33 mouse cellular contexts compared by ENCODE assay signal in the genomic region with DNA sequence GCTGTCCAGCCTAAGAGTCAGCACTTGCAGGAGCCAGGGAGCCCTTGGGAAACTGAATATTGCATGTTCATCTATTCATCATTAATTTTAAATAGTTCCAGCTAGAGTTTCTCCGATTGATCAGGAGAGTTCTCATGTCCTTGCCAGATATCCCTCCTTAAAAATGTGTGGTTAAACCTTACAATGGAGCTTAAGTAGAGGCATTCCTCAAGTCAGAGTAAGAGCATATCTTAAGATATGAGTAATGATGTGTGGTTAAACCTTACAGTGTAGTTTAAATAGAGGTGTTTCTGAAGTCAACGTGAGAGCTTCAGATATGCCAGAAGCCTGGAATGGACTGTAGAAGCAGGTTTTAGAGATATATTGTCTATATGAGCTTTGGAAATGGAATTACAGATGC.
"Had no signal": no experiment of that assay in that cellular context is flagged by ENCODE, and none has a peak within 500 bp of the region (broad histone marks: within the 10 kb centered on the region; RNA-seq: fewer than 3 reads in every experiment).

No protein-coding gene starts in this region.

- H3K27me3 ChIP-seq: limb, embryonic 12.5 days; limb, embryonic 13.5 days; limb, embryonic 15.5 days; liver, embryonic 12.5 days; liver, embryonic 13.5 days; liver, embryonic 15.5 days; lung, embryonic 15.5 days; megakaryocyte, embryonic 14.5 days; midbrain, embryonic 12.5 days; midbrain, embryonic 13.5 days; midbrain, embryonic 15.5 days; neural tube, embryonic 12.5 days; neural tube, embryonic 13.5 days had no signal

- H3K9ac ChIP-seq: limb, embryonic 12.5 days; limb, embryonic 13.5 days; limb, embryonic 15.5 days; liver, embryonic 12.5 days; liver, embryonic 13.5 days; liver, embryonic 14.5 days; liver, embryonic 15.5 days; liver, postnatal 0 days; lung, embryonic 14.5 days; lung, embryonic 15.5 days; midbrain, embryonic 12.5 days; midbrain, embryonic 13.5 days; midbrain, embryonic 15.5 days; neural tube, embryonic 12.5 days; neural tube, embryonic 13.5 days had no signal

- ATAC-seq: liver, embryonic 12.5 days; liver, postnatal 0 days; lung, postnatal 0 days; midbrain, embryonic 13.5 days; midbrain, embryonic 15.5 days; midbrain, embryonic 16.5 days had no signal

- H3K9me3 ChIP-seq: limb, embryonic 10.5 days; limb, embryonic 12.5 days; limb, embryonic 13.5 days; limb, embryonic 15.5 days; liver, embryonic 13.5 days; liver, embryonic 15.5 days; lung, embryonic 15.5 days; megakaryocyte, embryonic 14.5 days; midbrain, embryonic 10.5 days; midbrain, embryonic 12.5 days; midbrain, embryonic 13.5 days; midbrain, embryonic 15.5 days; neural tube, embryonic 12.5 days; neural tube, embryonic 13.5 days had no signal

- H3K4me2 ChIP-seq: limb, embryonic 12.5 days; limb, embryonic 13.5 days; limb, embryonic 15.5 days; liver, embryonic 11.5 days; liver, embryonic 12.5 days; liver, embryonic 13.5 days; liver, embryonic 15.5 days; lung, embryonic 14.5 days; lung, embryonic 15.5 days; midbrain, embryonic 11.5 days; midbrain, embryonic 12.5 days; midbrain, embryonic 13.5 days; midbrain, embryonic 15.5 days; neural tube, embryonic 12.5 days; neural tube, embryonic 13.5 days had no signal

- H3K36me3 ChIP-seq: limb, embryonic 10.5 days; limb, embryonic 12.5 days; limb, embryonic 13.5 days; limb, embryonic 15.5 days; liver, embryonic 12.5 days; liver, embryonic 13.5 days; liver, embryonic 15.5 days; lung, embryonic 15.5 days; midbrain, embryonic 10.5 days; midbrain, embryonic 12.5 days; midbrain, embryonic 13.5 days; midbrain, embryonic 15.5 days; neural tube, embryonic 12.5 days; neural tube, embryonic 13.5 days had no signal

- H3K27ac ChIP-seq: limb, embryonic 10.5 days; limb, embryonic 12.5 days; limb, embryonic 13.5 days; limb, embryonic 15.5 days; liver, embryonic 12.5 days; liver, embryonic 13.5 days; liver, embryonic 14.5 days; liver, embryonic 15.5 days; lung, embryonic 15.5 days; macrophage; midbrain, embryonic 10.5 days; midbrain, embryonic 12.5 days; midbrain, embryonic 13.5 days; midbrain, embryonic 15.5 days; neural tube, embryonic 12.5 days; neural tube, embryonic 13.5 days had no signal

- DNase-seq: left cerebral cortex, postnatal 4 days; liver; liver, embryonic 13.5 days; liver, postnatal 0 days; lung, adult 18-20 months; lung, adult 2 months; lung, embryonic 14.5 days; lung, postnatal 10 days; lung, postnatal 14 days; lung, postnatal 36 days; lung, postnatal 4 days; midbrain, embryonic 14.5 days had no signal

- H3K4me3 ChIP-seq: limb, embryonic 10.5 days; limb, embryonic 12.5 days; limb, embryonic 13.5 days; limb, embryonic 15.5 days; liver, embryonic 12.5 days; liver, embryonic 13.5 days; liver, embryonic 15.5 days; lung, embryonic 15.5 days; megakaryocyte, embryonic 14.5 days; midbrain, embryonic 10.5 days; midbrain, embryonic 12.5 days; midbrain, embryonic 13.5 days; midbrain, embryonic 15.5 days; myocyte; neural tube, embryonic 12.5 days; neural tube, embryonic 13.5 days had no signal

- H3K4me1 ChIP-seq: limb, embryonic 10.5 days; limb, embryonic 12.5 days; limb, embryonic 13.5 days; limb, embryonic 15.5 days; liver, embryonic 12.5 days; liver, embryonic 13.5 days; liver, embryonic 15.5 days; lung, embryonic 15.5 days; megakaryocyte, embryonic 14.5 days; midbrain, embryonic 10.5 days; midbrain, embryonic 12.5 days; neural tube, embryonic 12.5 days had no signal
